Comparison of ENCODE assay signal across 26 mouse cellular contexts in genomic region chr11:103387870-103388526, GRCm38 (mm10). TPM values are rescaled to one million over a fixed set of nuclear protein-coding genes. Genes with fewer than 3 reads are reported as not detected.
DNase-seq lines count a peak whose midpoint lies in the region; ATAC-seq and TF ChIP-seq lines count a peak whose summit lies in the region.
"Had no signal": no experiment of that assay in that cellular context is flagged by ENCODE, and none has a peak within 500 bp of the region (broad histone marks: within the 10 kb centered on the region; RNA-seq: fewer than 3 reads in every experiment).

No protein-coding gene starts in this region.

- no peaks in the 10 kb centered on the region for H3K27me3 ChIP-seq in kidney, postnatal 0 days (ENCODE audit: insufficient read depth, low read length)
- no peaks in the 10 kb centered on the region for H3K27me3 ChIP-seq in stomach, postnatal 0 days (ENCODE audit: control insufficient read depth, insufficient read depth, low read length)
- H3K27me3 ChIP-seq in forebrain, embryonic 11.5 days (ENCODE audit: control insufficient read depth, insufficient read depth, low read length) = no peaks in the 10 kb centered on the region
- H3K27me3 ChIP-seq: hindbrain, embryonic 15.5 days; intestine, embryonic 15.5 days; limb, embryonic 15.5 days; midbrain, embryonic 12.5 days had no signal

- DNase-seq in kidney, postnatal 0 days (ENCODE audit: low spot score) = peak; percentile 36
- no peak for DNase-seq in kidney, postnatal 4 days
- DNase-seq in lung, adult 18-20 months = peak; percentile 79 to 88
- peak; percentile 62 for DNase-seq in lung, postnatal 10 days
- peak; percentile 36 for DNase-seq in stomach, postnatal 0 days (ENCODE audit: low spot score)
- DNase-seq in retina, embryonic 14.5 days (ENCODE audit: low spot score) = no peak
- DNase-seq in forebrain, embryonic 11.5 days (ENCODE audit: low spot score) = no peak
- no peak for DNase-seq in layer of hippocampus, postnatal 14 days (ENCODE audit: low spot score in 2 of 2)
- DNase-seq: adrenal gland, postnatal 25 days; cerebellum, adult 9-11 months; forebrain, postnatal 0 days; gastrocnemius, postnatal 36 days; kidney, postnatal 36 days; layer of hippocampus, adult 9-11 months; left cerebral cortex, postnatal 4 days; right cerebral cortex, postnatal 14 days; spleen, adult 18-20 months; thymus, postnatal 25 days had no signal

- H3K27ac ChIP-seq in kidney, postnatal 0 days = no peak overlapping the region
- peak overlapping the region; percentile 20; the same call in 1 of the 2 replicates for H3K27ac ChIP-seq in stomach, postnatal 0 days (replicated peaks)
- H3K27ac ChIP-seq in forebrain, embryonic 11.5 days (ENCODE audit: low read depth, low read length) = no peak overlapping the region
- H3K27ac ChIP-seq: forebrain, embryonic 10.5 days; hindbrain, embryonic 15.5 days; intestine, embryonic 15.5 days; left cerebral cortex, adult 2 months; limb, embryonic 15.5 days; liver, embryonic 14.5 days; midbrain, embryonic 12.5 days had no signal

- no peak overlapping the region for H3K4me3 ChIP-seq in kidney, postnatal 0 days (replicated peaks; ENCODE audit: low read depth, low read length)
- no peak overlapping the region for H3K4me3 ChIP-seq in stomach, postnatal 0 days (ENCODE audit: low read depth, low read length)
- no peak overlapping the region for H3K4me3 ChIP-seq in forebrain, embryonic 11.5 days (ENCODE audit: low read depth, low read length)
- H3K4me3 ChIP-seq: forebrain, embryonic 10.5 days; hindbrain, embryonic 15.5 days; intestine, embryonic 15.5 days; left cerebral cortex, adult 2 months; limb, embryonic 15.5 days; midbrain, embryonic 12.5 days had no signal

- 0 out of 2 replicates have a peak, but pooled peaks cover 11% of the 10 kb centered on the region for H3K36me3 ChIP-seq in kidney, postnatal 0 days (ENCODE audit: insufficient read depth, low read length)
- H3K36me3 ChIP-seq in stomach, postnatal 0 days (ENCODE audit: control insufficient read depth, insufficient read depth, low read length) = no peaks in the 10 kb centered on the region; the same call in 1 of the 2 replicates
- no peaks in the 10 kb centered on the region; the same call in 1 of the 2 replicates for H3K36me3 ChIP-seq in forebrain, embryonic 11.5 days (ENCODE audit: control insufficient read depth, insufficient read depth, low read length)

- no peak for TF ChIP-seq CTCF in kidney, postnatal 0 days (IDR thresholded peaks at IDR 0.05; ENCODE audit: low read depth)
- no peak for TF ChIP-seq CTCF in stomach, postnatal 0 days (IDR thresholded peaks at IDR 0.05; ENCODE audit: low read depth)

- no peak overlapping the region for H3K4me2 ChIP-seq in kidney, postnatal 0 days (ENCODE audit: low read length)
- H3K4me2 ChIP-seq in stomach, postnatal 0 days (replicated peaks; ENCODE audit: low read depth) = no peak overlapping the region
- no peak overlapping the region for H3K4me2 ChIP-seq in forebrain, embryonic 11.5 days (ENCODE audit: low read depth, low read length, severe bottlenecking)
- H3K4me2 ChIP-seq: hindbrain, embryonic 15.5 days; intestine, embryonic 15.5 days; limb, embryonic 15.5 days; midbrain, embryonic 12.5 days had no signal

- WGBS in kidney, postnatal 0 days = 69% methylated on average over 7 of the region's 7 CpGs
- 38% methylated on average over 7 of the region's 7 CpGs for WGBS in stomach, postnatal 0 days
- whole genome bisulfite sequencing in forebrain, embryonic 11.5 days = 81% methylated on average over 7 of the region's 7 CpGs

- H3K4me1 ChIP-seq in kidney, postnatal 0 days (replicated peaks; ENCODE audit: insufficient read depth, low read length) = peaks cover 5% of the 10 kb centered on the region; the same call in 1 of the 2 replicates
- H3K4me1 ChIP-seq in stomach, postnatal 0 days (replicated peaks; ENCODE audit: control insufficient read depth, insufficient read depth) = no peaks in the 10 kb centered on the region
- H3K4me1 ChIP-seq in forebrain, embryonic 11.5 days (replicated peaks; ENCODE audit: control insufficient read depth, insufficient read depth, low read length) = no peaks in the 10 kb centered on the region
- H3K4me1 ChIP-seq: hindbrain, embryonic 15.5 days; limb, embryonic 15.5 days; midbrain, embryonic 12.5 days had no signal

- no peak for TF ChIP-seq EP300 in stomach, postnatal 0 days (optimal IDR thresholded peaks at IDR 0.05)

- no peak for ATAC-seq in kidney, postnatal 0 days (replicated peaks; ENCODE audit: low FRiP score, low read depth)
- peak; percentile 81 for ATAC-seq in stomach, postnatal 0 days (ENCODE audit: low FRiP score, low TSS enrichment)
- no peak for ATAC-seq in forebrain, embryonic 11.5 days (replicated peaks; ENCODE audit: low FRiP score)
- ATAC-seq: CD4-positive, CD25-positive, alpha-beta regulatory T cell, adult 4 months; forebrain, postnatal 0 days; intestine, embryonic 15.5 days had no signal

- H3K9ac ChIP-seq in kidney, postnatal 0 days (ENCODE audit: low read depth, low read length) = no peak overlapping the region
- no peak overlapping the region for H3K9ac ChIP-seq in stomach, postnatal 0 days (ENCODE audit: low read length)
- H3K9ac ChIP-seq in forebrain, embryonic 11.5 days (ENCODE audit: low read length) = no peak overlapping the region
- H3K9ac ChIP-seq: forebrain, postnatal 0 days; hindbrain, embryonic 15.5 days; intestine, embryonic 15.5 days; limb, embryonic 15.5 days; liver, embryonic 14.5 days; midbrain, embryonic 12.5 days had no signal

- no peaks in the 10 kb centered on the region for H3K9me3 ChIP-seq in kidney, postnatal 0 days (replicated peaks; ENCODE audit: low read length)
- no peaks in the 10 kb centered on the region for H3K9me3 ChIP-seq in stomach, postnatal 0 days (ENCODE audit: control insufficient read depth, low read length)
- no peaks in the 10 kb centered on the region for H3K9me3 ChIP-seq in forebrain, embryonic 11.5 days (ENCODE audit: control insufficient read depth, low read length)
- H3K9me3 ChIP-seq: forebrain, embryonic 10.5 days; hindbrain, embryonic 15.5 days; intestine, embryonic 15.5 days; limb, embryonic 15.5 days; midbrain, embryonic 12.5 days had no signal

RNA-seq across cellular contexts. Expression of gene Plekhm1, which starts 24.5 kb away (rescaled TPM):
- polyA plus RNA-seq in kidney, postnatal 0 days (2015; fragmentation: Nextera tagmentation; extraction: Ambion mirVana) = 5.4 and 6.1 TPM in 2 replicates
- 3.6 and 4.2 TPM in 2 replicates for polyA plus RNA-seq in stomach, postnatal 0 days (2015; fragmentation: Nextera tagmentation; extraction: Ambion mirVana)
- polyA plus RNA-seq in forebrain, embryonic 11.5 days (2014; fragmentation: Nextera tagmentation; extraction: Ambion mirVana) = 10.1 and 11.3 TPM in 2 replicates
- total RNA-seq in layer of hippocampus, postnatal 14 days (2021) = 10 to 100 TPM; 17.0 to 17.7 TPM

RNA-seq across cellular contexts. Expression of gene Arhgap27, which starts 24.5 kb away (rescaled TPM):
- 15.9 and 16.6 TPM in 2 replicates for polyA plus RNA-seq in kidney, postnatal 0 days (2015; fragmentation: Nextera tagmentation; extraction: Ambion mirVana)
- 18.2 and 22.1 TPM in 2 replicates for polyA plus RNA-seq in stomach, postnatal 0 days (2015; fragmentation: Nextera tagmentation; extraction: Ambion mirVana)
- polyA plus RNA-seq in forebrain, embryonic 11.5 days (2014; fragmentation: Nextera tagmentation; extraction: Ambion mirVana) = 3.2 TPM in 2 replicates
- total RNA-seq in layer of hippocampus, postnatal 14 days (2021) = 10 to 100 TPM in 1 of 2 experiments, 1 to 10 TPM in 1; 9.8 to 10.1 TPM

Comparison
In these comparisons a context has a peak if more than half of its experiments do, and no peak if none do; other contexts are left out.
1. DNase-seq: peak in kidney, postnatal 0 days (single experiment), lung, adult 18-20 months (2 of 2), lung, postnatal 10 days (single experiment) and stomach, postnatal 0 days (single experiment); none in kidney, postnatal 4 days (0 of 2), retina, embryonic 14.5 days (single experiment), forebrain, embryonic 11.5 days (single experiment) and layer of hippocampus, postnatal 14 days (0 of 2).